Comparison of ENCODE assay signal across 8 mouse cellular contexts in the genomic region with DNA sequence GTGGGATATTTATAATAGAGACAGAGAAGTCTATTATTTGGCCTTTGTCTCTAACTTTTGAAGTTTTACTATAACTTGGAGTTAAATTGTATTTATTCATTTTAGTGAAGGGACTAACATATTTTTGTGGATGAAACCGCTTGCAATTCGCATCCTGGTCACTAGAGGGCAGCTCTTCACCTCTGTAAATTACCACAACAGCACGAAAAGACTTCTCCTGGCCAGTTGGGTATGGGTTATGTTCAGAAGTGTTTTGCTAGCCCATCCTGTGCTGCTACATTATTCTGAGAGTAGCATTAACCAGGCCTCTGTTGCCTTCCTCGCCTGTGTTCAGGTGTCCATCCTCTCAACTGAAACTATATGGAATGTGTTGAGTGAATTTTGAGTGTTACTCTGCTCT.
DNase-seq lines count a peak whose midpoint lies in the region; ATAC-seq and TF ChIP-seq lines count a peak whose summit lies in the region.

No protein-coding gene starts in this region.

- no peaks in the 10 kb centered on the region for H3K36me3 ChIP-seq in testis, adult 2 months (ENCODE audit: control insufficient read depth, insufficient read depth, low read length)
- 0 out of 2 replicates have a peak, but pooled peaks cover 12% of the 10 kb centered on the region for H3K36me3 ChIP-seq in forebrain, embryonic 10.5 days (replicated peaks)
- H3K36me3 ChIP-seq in hindbrain, postnatal 0 days (ENCODE audit: insufficient read depth, low read length) = no peaks in the 10 kb centered on the region; the same call in 1 of the 2 replicates
- H3K36me3 ChIP-seq in midbrain, postnatal 0 days (ENCODE audit: insufficient read depth, low read length) = no peaks in the 10 kb centered on the region

- DNase-seq in testis, postnatal 14 days (ENCODE audit: low spot score) = no peak
- peak; percentile 42 for DNase-seq in c-Kit-positive CD71-negative TER-119-negative erythroid progenitor cells, embryonic 14.5 days (ENCODE audit: low read depth)
- peak; percentile 52 for DNase-seq in forebrain, embryonic 10.5 days (ENCODE audit: extremely low spot score, low spot score)
- peak; percentile 82 for DNase-seq in hindbrain, postnatal 0 days (ENCODE audit: low spot score)
- peak; percentile 44 to 58 for DNase-seq in left cerebral cortex, postnatal 10 days (ENCODE audit: extremely low spot score in 1 of 2, low spot score in 2 of 2)
- peak; percentile 69 for DNase-seq in midbrain, postnatal 0 days (ENCODE audit: low spot score)
- peak; percentile 30 for DNase-seq in thymus, postnatal 14 days

- ATAC-seq in hindbrain, postnatal 0 days = 0 out of 2 replicates have a peak, but pooled peaks have one; percentile 59
- ATAC-seq in midbrain, postnatal 0 days (ENCODE audit: low FRiP score) = no peak

- no peaks in the 10 kb centered on the region for H3K9me3 ChIP-seq in forebrain, embryonic 10.5 days
- H3K9me3 ChIP-seq in hindbrain, postnatal 0 days (ENCODE audit: low read length) = no peaks in the 10 kb centered on the region
- H3K9me3 ChIP-seq in midbrain, postnatal 0 days (ENCODE audit: low read length) = no peaks in the 10 kb centered on the region

- intact Hi-C loops in left cerebral cortex, postnatal 10 days (cut with DNase I) = loop anchor here (5.0 kb wide), 2 partner anchors 327 to 402 kb away; a partner anchor contains a TSS

- WGBS in forebrain, embryonic 10.5 days = 9% methylated on average over 4 of the region's 4 CpGs
- WGBS in hindbrain, postnatal 0 days = 18% methylated on average over 4 of the region's 4 CpGs
- 7% methylated on average over 4 of the region's 4 CpGs for WGBS in midbrain, postnatal 0 days

- peak; percentile 24; the same call in 1 of the 2 replicates for TF ChIP-seq CTCF in testis, adult 2 months (IDR thresholded peaks at IDR 0.05; ENCODE audit: control insufficient read depth, insufficient read depth, insufficient replicate concordance, low read depth, low read length)
- peak; percentile 84 for TF ChIP-seq CTCF in hindbrain, postnatal 0 days (IDR thresholded peaks at IDR 0.05; ENCODE audit: low read depth)
- TF ChIP-seq CTCF in midbrain, postnatal 0 days (IDR thresholded peaks at IDR 0.05) = peak; percentile 89

- H3K9ac ChIP-seq in hindbrain, postnatal 0 days (replicated peaks; ENCODE audit: low read length) = no peak overlapping the region
- H3K9ac ChIP-seq in midbrain, postnatal 0 days (replicated peaks; ENCODE audit: low read length, poor library complexity, severe bottlenecking) = no peak overlapping the region

- H3K27me3 ChIP-seq in testis, adult 2 months (ENCODE audit: control insufficient read depth, insufficient read depth, low read length) = no peaks in the 10 kb centered on the region
- H3K27me3 ChIP-seq in forebrain, embryonic 10.5 days (ENCODE audit: poor library complexity, severe bottlenecking) = no peaks in the 10 kb centered on the region
- H3K27me3 ChIP-seq in hindbrain, postnatal 0 days (ENCODE audit: insufficient read depth, low read length) = no peaks in the 10 kb centered on the region
- no peaks in the 10 kb centered on the region for H3K27me3 ChIP-seq in midbrain, postnatal 0 days (ENCODE audit: insufficient read depth, low read length)

- TF ChIP-seq POLR2A in testis, adult 2 months (IDR thresholded peaks at IDR 0.05; ENCODE audit: control insufficient read depth, low read depth, low read length) = no peak

- no peak overlapping the region for H3K27ac ChIP-seq in testis, adult 2 months (ENCODE audit: control insufficient read depth, insufficient read depth, low read depth, low read length)
- no peak overlapping the region for H3K27ac ChIP-seq in forebrain, embryonic 10.5 days
- H3K27ac ChIP-seq in hindbrain, postnatal 0 days = no peak overlapping the region
- no peak overlapping the region for H3K27ac ChIP-seq in midbrain, postnatal 0 days (ENCODE audit: low read depth, low read length)

- H3K4me3 ChIP-seq in testis, adult 2 months (ENCODE audit: control insufficient read depth, low read depth, low read length) = no peak overlapping the region
- no peak overlapping the region for H3K4me3 ChIP-seq in forebrain, embryonic 10.5 days
- no peak overlapping the region for H3K4me3 ChIP-seq in hindbrain, postnatal 0 days (ENCODE audit: low read length)
- H3K4me3 ChIP-seq in midbrain, postnatal 0 days (ENCODE audit: low read depth, low read length) = no peak overlapping the region

- H3K4me1 ChIP-seq in testis, adult 2 months (ENCODE audit: control insufficient read depth, insufficient read depth, low read length) = no peaks in the 10 kb centered on the region
- H3K4me1 ChIP-seq in forebrain, embryonic 10.5 days = no peaks in the 10 kb centered on the region
- H3K4me1 ChIP-seq in hindbrain, postnatal 0 days (ENCODE audit: insufficient read depth, low read length) = no peaks in the 10 kb centered on the region
- H3K4me1 ChIP-seq in midbrain, postnatal 0 days (ENCODE audit: insufficient read depth, low read length) = no peaks in the 10 kb centered on the region

- H3K4me2 ChIP-seq in hindbrain, postnatal 0 days (ENCODE audit: low read depth, low read length) = no peak overlapping the region
- no peak overlapping the region for H3K4me2 ChIP-seq in midbrain, postnatal 0 days (ENCODE audit: low read depth, low read length, poor library complexity, severe bottlenecking)

Comparison
In these comparisons a context has a peak if more than half of its experiments do, and no peak if none do; other contexts are left out.
1. CTCF ChIP-seq: peak in every context shown above with its lines; median percentile 89 in midbrain, postnatal 0 days; 84 in hindbrain, postnatal 0 days; 24 in testis, adult 2 months.